Mouse (Mus musculus): ENCODE measurements around the gene Olfr1107.

The Olfr1107 gene

DNA sequence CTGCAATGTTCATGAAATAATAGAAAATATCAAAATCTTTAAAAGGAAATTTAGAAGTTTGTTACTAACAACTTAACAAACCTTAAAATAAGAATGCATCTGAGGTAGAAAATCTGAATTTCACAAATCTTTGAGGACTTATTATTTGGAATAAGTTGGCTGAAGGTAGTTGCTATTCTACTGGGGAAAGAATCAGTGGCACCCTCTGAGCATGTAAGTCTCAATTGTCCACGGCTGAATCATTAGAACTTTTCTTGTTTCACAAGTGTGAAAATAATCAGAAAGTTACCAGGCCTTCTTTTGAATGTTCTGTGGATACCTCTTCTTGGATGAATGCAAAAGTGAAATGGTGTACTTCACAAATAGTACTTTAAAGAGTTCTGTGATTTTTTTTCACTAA lies at the start of gene Olfr1107:
Gene Olfr1107, minus strand, starts transcription at position 101 of the 400 bp plus-strand sequence.
- DNase-seq (ENCODE audit: low read depth, low spot score) = no peak

DNA sequence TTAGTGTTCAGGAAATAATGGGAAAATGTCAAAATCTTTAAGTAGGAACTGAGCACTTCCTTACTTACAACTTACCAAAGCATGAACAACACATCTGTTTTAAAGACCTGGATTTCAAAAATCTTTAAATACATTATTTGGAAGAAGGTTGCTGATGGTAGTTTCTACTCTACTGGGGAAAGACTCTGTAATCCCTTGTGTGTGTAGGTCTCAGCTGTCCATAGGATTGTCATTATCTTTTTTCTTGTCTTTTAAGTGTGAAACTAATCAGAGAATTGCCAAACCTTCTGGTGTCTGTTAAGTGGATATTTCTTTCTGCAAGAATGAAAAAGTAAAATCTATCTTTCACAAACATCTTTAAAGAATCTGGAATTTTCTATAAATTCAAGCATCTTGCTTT lies 38.9 kb upstream of the Olfr1107 start, which contains the start of gene Olfr259:
Gene Olfr259, minus strand, starts transcription at position 101 of the 400 bp plus-strand sequence.
- DNase-seq (ENCODE audit: low read depth, low spot score) = no peak

DNA sequence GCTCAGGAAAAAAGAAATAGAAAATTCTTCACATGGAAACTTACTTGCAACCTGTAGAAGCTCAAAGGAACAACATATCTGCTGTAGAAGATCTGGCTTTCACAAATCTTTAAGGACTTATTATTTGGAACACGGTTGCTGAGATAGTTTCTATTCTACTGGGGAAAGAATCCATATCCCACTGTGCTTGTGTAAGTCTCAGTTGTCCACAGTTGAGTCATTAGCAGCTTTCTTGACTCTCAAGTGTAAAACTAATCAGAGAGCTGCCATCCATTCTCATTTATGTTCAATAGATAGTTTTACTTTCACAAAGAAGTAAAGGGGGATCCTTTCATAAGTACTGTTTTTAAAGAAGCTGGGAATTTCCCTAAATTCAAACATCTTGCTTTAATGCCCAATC lies 20.3 kb upstream of the Olfr1107 start, which contains the start of gene Olfr1109:
Gene Olfr1109, minus strand, starts transcription at position 101 of the 400 bp plus-strand sequence.
- DNase-seq (ENCODE audit: low read depth, low spot score) = no peak

DNA sequence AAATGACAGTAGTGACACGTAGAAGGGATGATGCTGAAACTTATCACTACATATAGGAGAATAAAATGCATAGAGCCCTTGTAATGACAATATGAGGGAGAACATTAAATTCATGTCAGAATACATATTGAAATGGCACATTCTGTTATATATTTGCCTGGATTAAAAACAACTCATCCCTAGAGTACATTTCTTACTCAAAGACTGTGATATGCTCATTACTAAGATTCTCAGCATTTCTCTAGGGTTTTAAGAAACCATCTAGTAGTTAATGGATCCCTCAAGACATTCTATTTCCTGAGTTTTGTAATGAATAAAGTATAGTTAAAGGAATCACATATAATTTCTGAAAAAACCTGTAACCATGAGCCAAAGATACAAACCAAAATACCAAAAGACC lies 23.4 kb downstream of the Olfr1107 start, which contains the start of gene Olfr1106:
Gene Olfr1106, minus strand, starts transcription at position 101 of the 400 bp plus-strand sequence.
- DNase-seq (ENCODE audit: low read depth, low spot score) = no peak

DNA sequence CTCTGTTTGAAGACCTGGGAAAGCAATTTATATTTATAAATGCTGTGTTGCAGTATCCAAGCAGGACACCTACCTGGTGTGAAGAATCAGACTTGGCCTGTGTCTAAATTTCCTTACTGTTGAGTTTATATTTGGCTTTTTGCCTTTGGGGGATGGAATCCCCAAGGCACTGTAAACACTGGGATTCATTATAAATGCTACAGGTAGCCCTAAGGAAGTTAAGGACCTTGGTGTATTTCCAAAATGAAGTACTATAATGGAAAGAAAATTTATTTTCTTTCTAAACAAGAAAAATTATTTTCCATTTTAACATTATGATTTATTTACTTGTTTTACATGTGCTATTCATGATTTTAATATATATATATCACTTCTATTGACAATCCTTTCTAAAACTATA lies 39.2 kb downstream of the Olfr1107 start, which contains the start of gene Olfr1105:
Gene Olfr1105, minus strand, starts transcription at position 101 of the 400 bp plus-strand sequence.
- no peak for DNase-seq (ENCODE audit: low read depth, low spot score)

DNA sequence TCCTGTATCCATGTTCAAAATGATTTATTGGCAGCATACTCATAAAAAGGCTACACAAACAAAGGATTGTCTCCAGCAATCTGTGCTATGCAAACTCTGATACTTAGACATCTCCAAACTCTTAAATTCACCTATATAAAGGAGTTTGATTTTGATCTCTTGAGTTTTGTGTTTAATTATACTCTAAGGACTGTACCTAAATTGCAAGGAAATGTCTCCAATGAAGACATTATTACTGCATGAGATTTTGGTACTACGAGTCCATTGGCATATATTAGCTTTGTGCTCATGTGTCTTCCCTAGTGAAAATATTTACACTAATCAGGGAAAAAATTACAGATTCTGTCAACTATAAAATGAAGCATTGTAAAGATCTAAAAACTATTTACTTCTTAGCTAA lies 48.6 kb downstream of the Olfr1107 start, which contains the start of gene Olfr1104:
Gene Olfr1104, minus strand, starts transcription at position 101 of the 400 bp plus-strand sequence.
- DNase-seq (ENCODE audit: low read depth, low spot score) = no peak

Measured in telencephalon, adult 2 months (tissue).